Mouse (Mus musculus) thymus, adult 2 months (tissue): ENCODE results near the gene Neu2.

Experiments used
- CTCF ChIP-seq: fragments of 200-500 bp; IDR thresholded peaks from 2 replicates; pipeline ENCODE4 v1.5.1; 2012; ENCODE audit warnings: mild to moderate bottlenecking, control low read depth, low read length, moderate library complexity, borderline replicate concordance; ENCODE audit not compliant: control insufficient read depth, poor library complexity, insufficient read depth; ENCODE audit errors: extremely low read depth
- POLR2A ChIP-seq: fragments of 200-500 bp; IDR thresholded peaks from 2 replicates; pipeline ENCODE4 v1.6.1; 2012; ENCODE audit warnings: mild to moderate bottlenecking, low read length, control low read depth, moderate library complexity; ENCODE audit not compliant: control insufficient read depth, poor library complexity, insufficient read depth; ENCODE audit errors: extremely low read depth

DNA sequence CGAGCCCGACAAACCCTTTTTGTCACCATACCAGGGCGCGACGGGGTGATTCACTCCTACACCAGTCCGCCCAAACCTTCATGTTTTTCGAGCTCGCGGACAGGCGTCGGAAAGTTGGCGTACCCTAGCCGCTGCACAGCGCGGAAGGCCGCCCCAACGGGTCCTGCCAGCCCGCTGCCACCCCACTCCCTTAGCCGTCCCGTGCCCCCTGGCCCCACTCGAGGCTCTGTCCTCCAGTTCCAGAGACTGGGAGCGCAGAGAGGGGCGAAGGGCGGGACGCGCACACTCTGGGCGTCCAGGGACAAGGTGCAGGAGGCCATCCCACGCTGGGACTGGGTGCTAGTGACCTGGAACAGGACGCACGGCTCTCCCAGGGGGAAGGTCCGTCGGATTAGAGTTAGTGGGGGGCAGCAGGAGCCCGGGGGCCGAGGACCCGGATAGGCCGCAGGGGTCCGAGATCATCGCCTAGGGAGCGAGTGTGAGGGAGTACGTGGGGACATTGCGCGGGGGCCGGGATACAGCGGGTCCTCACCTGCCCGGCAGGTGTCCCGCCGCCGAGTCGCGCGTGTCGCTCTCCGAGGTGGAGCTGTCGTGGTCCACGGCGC lies at the start of gene Neu2:
- TF ChIP-seq CTCF (no peak), POLR2A (no peak)
